8 mouse cellular contexts compared by ENCODE assay signal in genomic region chr1:172525027-172525764, GRCm38 (mm10). TPM values are rescaled to one million over a fixed set of nuclear protein-coding genes. Genes with fewer than 3 reads are reported as not detected.
DNase-seq lines count a peak whose midpoint lies in the region; ATAC-seq and TF ChIP-seq lines count a peak whose summit lies in the region.

No protein-coding gene starts in this region.

- no peak for DNase-seq in midbrain, embryonic 10.5 days (ENCODE audit: low spot score)
- DNase-seq in midbrain, embryonic 11.5 days (ENCODE audit: low spot score, missing footprints): no peak
- peak; percentile 60 for DNase-seq in brain, embryonic 14.5 days (ENCODE audit: low read depth)
- peak; percentile 59 to 65 for DNase-seq in heart, postnatal 36 days
- DNase-seq in limb, embryonic 11.5 days (ENCODE audit: low spot score): peak; percentile 53
- DNase-seq in neural tube, embryonic 10.5 days (ENCODE audit: extremely low spot score, low spot score): peak; percentile 49
- DNase-seq in cerebellum, postnatal 36 days: no peak
- DNase-seq in right cerebral cortex, postnatal 14 days: no peak

- 57% methylated on average over 15 of the region's 15 CpGs for WGBS in midbrain, embryonic 10.5 days
- 64% methylated on average over 15 of the region's 15 CpGs for WGBS in midbrain, embryonic 11.5 days
- WGBS in limb, embryonic 11.5 days: 48% methylated on average over 15 of the region's 15 CpGs

- no peaks in the 10 kb centered on the region for H3K9me3 ChIP-seq in midbrain, embryonic 10.5 days (replicated peaks)
- H3K9me3 ChIP-seq in midbrain, embryonic 11.5 days (ENCODE audit: control insufficient read depth, low read length): no peaks in the 10 kb centered on the region
- H3K9me3 ChIP-seq in limb, embryonic 11.5 days (ENCODE audit: control insufficient read depth, low read length): no peaks in the 10 kb centered on the region

- no peak for TF ChIP-seq CTCF in brain, embryonic 14.5 days (IDR thresholded peaks at IDR 0.05; ENCODE audit: borderline replicate concordance, extremely low read depth, insufficient read depth, insufficient read length)

- no peak overlapping the region for H3K4me3 ChIP-seq in midbrain, embryonic 10.5 days
- no peak overlapping the region for H3K4me3 ChIP-seq in midbrain, embryonic 11.5 days (ENCODE audit: low read depth, low read length)
- H3K4me3 ChIP-seq in limb, embryonic 11.5 days (ENCODE audit: low read depth, low read length): no peak overlapping the region

- H3K27me3 ChIP-seq in midbrain, embryonic 10.5 days (ENCODE audit: low read depth, poor library complexity, severe bottlenecking): peaks cover 51% of the 10 kb centered on the region
- 0 out of 2 replicates have a peak, but pooled peaks cover 2% of the 10 kb centered on the region for H3K27me3 ChIP-seq in midbrain, embryonic 11.5 days (ENCODE audit: control insufficient read depth, insufficient read depth, low read length)
- no peaks in the 10 kb centered on the region for H3K27me3 ChIP-seq in limb, embryonic 11.5 days (ENCODE audit: control insufficient read depth, insufficient read depth, low read length)

- H3K4me2 ChIP-seq in midbrain, embryonic 11.5 days: no peak overlapping the region
- H3K4me2 ChIP-seq in limb, embryonic 11.5 days (ENCODE audit: low read depth, severe bottlenecking): no peak overlapping the region

- intact Hi-C loops in heart, postnatal 36 days (cut with DNase I): loop anchor here (1.0 kb wide), 1 partner anchor 25 kb away; the partner anchor contains the start of gene Tagln2

- no peak for ATAC-seq in midbrain, embryonic 11.5 days (ENCODE audit: low FRiP score)
- no peak for ATAC-seq in limb, embryonic 11.5 days (ENCODE audit: insufficient number of reproducible peaks, low FRiP score, low TSS enrichment, low read depth)

- H3K36me3 ChIP-seq in midbrain, embryonic 10.5 days: no peaks in the 10 kb centered on the region
- H3K36me3 ChIP-seq in midbrain, embryonic 11.5 days (ENCODE audit: control insufficient read depth, insufficient read depth, low read length): no peaks in the 10 kb centered on the region
- H3K36me3 ChIP-seq in limb, embryonic 11.5 days (ENCODE audit: control insufficient read depth, insufficient read depth, low read length): no peaks in the 10 kb centered on the region

- H3K4me1 ChIP-seq in midbrain, embryonic 10.5 days: peaks cover 26% of the 10 kb centered on the region
- H3K4me1 ChIP-seq in midbrain, embryonic 11.5 days (ENCODE audit: control insufficient read depth, insufficient read depth, low read length): 0 out of 2 replicates have a peak, but pooled peaks cover 5% of the 10 kb centered on the region
- peaks cover 2% of the 10 kb centered on the region; the same call in 1 of the 2 replicates for H3K4me1 ChIP-seq in limb, embryonic 11.5 days (ENCODE audit: control insufficient read depth, insufficient read depth, low read length)

- no peak overlapping the region for H3K9ac ChIP-seq in midbrain, embryonic 11.5 days (ENCODE audit: low read length)
- H3K9ac ChIP-seq in limb, embryonic 11.5 days (ENCODE audit: low read length): no peak overlapping the region

- H3K27ac ChIP-seq in midbrain, embryonic 10.5 days (replicated peaks): 0 out of 2 replicates have a peak overlapping the region, but pooled peaks have one; percentile 17
- H3K27ac ChIP-seq in midbrain, embryonic 11.5 days (ENCODE audit: low read depth, low read length): no peak overlapping the region
- H3K27ac ChIP-seq in limb, embryonic 11.5 days (replicated peaks; ENCODE audit: low read depth, low read length): no peak overlapping the region; the same call in 1 of the 2 replicates

- TF ChIP-seq POLR2A in brain, embryonic 14.5 days (IDR thresholded peaks at IDR 0.05; ENCODE audit: borderline replicate concordance, extremely low read depth, insufficient read depth, insufficient read length, poor library complexity, severe bottlenecking): no peak

RNA-seq across cellular contexts. Expression of gene Cfap45, which starts 4.6 kb away (rescaled TPM):
- 1.0 and 1.7 TPM in 2 replicates for polyA plus RNA-seq in midbrain, embryonic 10.5 days (2016; fragmentation: Nextera tagmentation; extraction: Ambion mirVana)
- 1.0 and 1.1 TPM in 2 replicates for polyA plus RNA-seq in midbrain, embryonic 11.5 days (2014; fragmentation: Nextera tagmentation; extraction: Ambion mirVana)
- polyA plus RNA-seq in brain, embryonic 14.5 days (2012; rRNA removed): 1.8 and 2.8 TPM in 2 replicates
- under 1 TPM; 0.14 to 0.92 TPM for total RNA-seq in heart, postnatal 36 days (2021)
- polyA plus RNA-seq in limb, embryonic 11.5 days (2014; fragmentation: Nextera tagmentation; extraction: Ambion mirVana): 0.68 and 1.3 TPM in 2 replicates

RNA-seq across cellular contexts. Expression of gene Tagln2, which starts 25.3 kb away (rescaled TPM):
- polyA plus RNA-seq in midbrain, embryonic 10.5 days (2016; fragmentation: Nextera tagmentation; extraction: Ambion mirVana): 70.8 and 79.2 TPM in 2 replicates
- polyA plus RNA-seq in midbrain, embryonic 11.5 days (2014; fragmentation: Nextera tagmentation; extraction: Ambion mirVana): 36.3 and 39.1 TPM in 2 replicates
- polyA plus RNA-seq in brain, embryonic 14.5 days (2012; rRNA removed): 37.3 and 44.7 TPM in 2 replicates
- total RNA-seq in heart, postnatal 36 days (2021): 10 to 100 TPM; 71.9 to 78.4 TPM
- polyA plus RNA-seq in limb, embryonic 11.5 days (2014; fragmentation: Nextera tagmentation; extraction: Ambion mirVana): 53.6 and 56.0 TPM in 2 replicates

RNA-seq across cellular contexts. Expression of gene Vsig8, which starts 30.5 kb away (rescaled TPM):
- 0.17 TPM in 1 of 2 replicates, not detected in the other for polyA plus RNA-seq in midbrain, embryonic 10.5 days (2016; fragmentation: Nextera tagmentation; extraction: Ambion mirVana)
- polyA plus RNA-seq in midbrain, embryonic 11.5 days (2014; fragmentation: Nextera tagmentation; extraction: Ambion mirVana): 0.08 and 0.11 TPM in 2 replicates
- 0.19 and 0.21 TPM in 2 replicates for polyA plus RNA-seq in brain, embryonic 14.5 days (2012; rRNA removed)
- not detected for total RNA-seq in heart, postnatal 36 days (2021)
- 0.14 TPM in 1 of 2 replicates, not detected in the other for polyA plus RNA-seq in limb, embryonic 11.5 days (2014; fragmentation: Nextera tagmentation; extraction: Ambion mirVana)

RNA-seq across cellular contexts. Expression of gene Igsf9, which starts 43.6 kb away (rescaled TPM):
- polyA plus RNA-seq in midbrain, embryonic 10.5 days (2016; fragmentation: Nextera tagmentation; extraction: Ambion mirVana): 76.2 and 95.8 TPM in 2 replicates
- polyA plus RNA-seq in midbrain, embryonic 11.5 days (2014; fragmentation: Nextera tagmentation; extraction: Ambion mirVana): 48.8 and 49.7 TPM in 2 replicates
- polyA plus RNA-seq in brain, embryonic 14.5 days (2012; rRNA removed): 129 and 161 TPM in 2 replicates
- total RNA-seq in heart, postnatal 36 days (2021): under 1 TPM; 0.75 to 0.76 TPM
- polyA plus RNA-seq in limb, embryonic 11.5 days (2014; fragmentation: Nextera tagmentation; extraction: Ambion mirVana): 52.7 and 53.1 TPM in 2 replicates

RNA-seq across cellular contexts. Expression of gene Slamf9, which starts 50.0 kb away (rescaled TPM):
- 0.09 and 0.16 TPM in 2 replicates for polyA plus RNA-seq in midbrain, embryonic 10.5 days (2016; fragmentation: Nextera tagmentation; extraction: Ambion mirVana)
- polyA plus RNA-seq in midbrain, embryonic 11.5 days (2014; fragmentation: Nextera tagmentation; extraction: Ambion mirVana): 0.12 and 0.23 TPM in 2 replicates
- polyA plus RNA-seq in brain, embryonic 14.5 days (2012; rRNA removed): 0.16 and 0.18 TPM in 2 replicates
- 1 to 10 TPM; 1.1 to 1.5 TPM for total RNA-seq in heart, postnatal 36 days (2021)
- polyA plus RNA-seq in limb, embryonic 11.5 days (2014; fragmentation: Nextera tagmentation; extraction: Ambion mirVana): 0.25 TPM in 1 of 2 replicates, not detected in the other

Comparison
In these comparisons a context has a peak if more than half of its experiments do, and no peak if none do; other contexts are left out.
1. DNase-seq: peak in brain, embryonic 14.5 days (single experiment), heart, postnatal 36 days (2 of 2), limb, embryonic 11.5 days (single experiment) and neural tube, embryonic 10.5 days (single experiment); none in midbrain, embryonic 10.5 days (single experiment), midbrain, embryonic 11.5 days (single experiment), cerebellum, postnatal 36 days (0 of 2) and right cerebral cortex, postnatal 14 days (single experiment).